Mouse (Mus musculus): ENCODE data around the gene Tubgcp2.

- TF ChIP-seq POLR2A (IDR thresholded peaks at IDR 0.05; ENCODE audit: low read depth, low read length) (no peak), CTCF (IDR thresholded peaks at IDR 0.05; ENCODE audit: borderline replicate concordance, insufficient read depth, low read length) (no peak)
Observed at GRCm38 (mm10) chr7:139974307-139974706, 62.2 kb downstream of the Tubgcp2 start.
